Mouse (Mus musculus) heart, postnatal 0 days (tissue): ENCODE data around the gene Prrg2.

ENCODE experiments used
- CTCF ChIP-seq: IDR thresholded peaks from 2 replicates; pipeline ENCODE4 v1.5.1; 2016; ENCODE audit warnings: antibody characterized with exemption, control low read depth, low read depth
- EP300 ChIP-seq: IDR thresholded peaks from 2 replicates; pipeline ENCODE4 v1.6.1; 2016; ENCODE audit warnings: antibody characterized with exemption, low read depth

DNA sequence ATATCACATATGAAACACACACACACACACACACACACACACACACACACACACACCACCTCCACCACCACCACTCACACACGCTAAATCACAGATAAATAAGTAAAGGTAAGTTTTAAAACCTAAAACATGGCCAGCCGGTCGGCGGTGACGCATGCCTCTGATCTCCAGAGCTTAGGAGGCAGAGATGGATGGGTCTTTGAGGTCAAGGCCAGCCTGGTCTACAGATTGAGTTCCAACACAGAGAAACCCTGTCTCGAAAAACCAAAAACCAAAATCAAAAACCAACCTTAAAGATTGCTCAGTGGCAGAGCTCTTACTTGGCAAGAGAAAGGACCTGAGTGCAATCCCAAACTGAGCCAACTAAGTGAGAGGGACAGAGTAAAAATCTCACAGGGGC, 37.6 kb upstream of the Prrg2 start:
- TF ChIP-seq CTCF = no peak
- TF ChIP-seq EP300 = no peak
